ENCODE assay signal across 8 mouse cellular contexts in the genomic region with DNA sequence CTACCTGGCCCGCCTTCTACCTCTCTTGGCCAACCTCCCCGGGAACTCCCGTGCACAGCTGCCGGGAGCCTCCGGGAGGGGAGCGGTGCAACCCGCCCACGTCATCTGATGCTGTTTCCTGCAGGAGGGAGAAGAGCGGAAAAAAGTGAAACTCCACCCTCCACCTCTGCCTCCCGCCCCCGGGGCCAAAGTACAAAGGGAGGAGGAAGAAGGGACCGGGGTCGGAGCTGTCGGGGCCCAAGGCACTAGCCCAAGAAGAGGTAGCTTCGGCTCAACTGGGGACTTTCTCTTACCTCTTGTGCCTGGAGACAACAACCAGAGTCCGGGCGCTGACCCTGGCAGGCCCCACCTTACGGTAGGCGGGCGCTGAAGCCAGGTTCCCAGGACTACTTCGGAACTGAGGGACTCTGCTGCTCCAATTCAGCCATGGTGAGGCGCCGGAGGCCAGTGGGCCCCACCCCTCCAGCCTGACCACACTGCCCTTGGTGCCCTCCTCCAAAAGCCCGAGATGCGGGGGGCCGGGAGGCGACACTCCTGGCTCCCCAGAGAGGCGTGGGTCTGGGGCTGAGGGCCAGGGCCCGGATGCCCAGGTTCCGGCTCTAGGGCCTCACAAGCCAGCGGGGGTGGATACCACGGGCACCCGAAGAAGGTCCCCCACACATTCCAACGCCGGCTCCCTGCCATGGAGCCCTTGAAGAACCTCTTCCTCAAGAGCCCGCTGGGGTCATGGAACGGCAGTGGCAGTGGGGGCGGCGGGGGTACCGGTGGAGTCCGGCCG. TPM values are rescaled to one million over a fixed set of nuclear protein-coding genes. Genes with fewer than 3 reads are reported as not detected.
DNase-seq lines count a peak whose midpoint lies in the region; ATAC-seq lines count a peak whose summit lies in the region.

No protein-coding gene starts in this region.

- H3K4me1 ChIP-seq in hindbrain, embryonic 14.5 days (replicated peaks; ENCODE audit: control insufficient read depth, insufficient read depth, low read length): peaks cover 32% of the 10 kb centered on the region

- no peaks in the 10 kb centered on the region for H3K9me3 ChIP-seq in hindbrain, embryonic 14.5 days (ENCODE audit: control insufficient read depth, low read length)

- ATAC-seq in hindbrain, embryonic 14.5 days (ENCODE audit: low FRiP score): no peak

- 12% methylated on average over 42 of the region's 42 CpGs for WGBS in hindbrain, embryonic 14.5 days

- H3K4me2 ChIP-seq in hindbrain, embryonic 14.5 days (replicated peaks): peak overlapping the region; percentile 99

- peaks cover 37% of the 10 kb centered on the region for H3K36me3 ChIP-seq in hindbrain, embryonic 14.5 days (replicated peaks; ENCODE audit: control insufficient read depth, insufficient read depth)

- peak; percentile 86 for DNase-seq in T-cell, adult 2 months (ENCODE audit: low spot score)
- peak; percentile 58 to 69 for DNase-seq in cerebellum, postnatal 36 days
- DNase-seq in frontal cortex, postnatal 36 days (ENCODE audit: low spot score in 2 of 2): peak; percentile 70 to 74
- peak; percentile 56 for DNase-seq in hindbrain, embryonic 14.5 days (ENCODE audit: low spot score)
- DNase-seq in layer of hippocampus, postnatal 25 days (ENCODE audit: extremely low spot score in 1 of 2, low spot score in 1 of 2): peak; percentile 42 to 53
- DNase-seq in lung, postnatal 25 days (ENCODE audit: low spot score): peak; percentile 95
- DNase-seq in retina, adult 2 months (ENCODE audit: low read depth, low spot score): peak; percentile 30
- peak; percentile 91 for DNase-seq in thymus, postnatal 25 days

- H3K4me3 ChIP-seq in hindbrain, embryonic 14.5 days (replicated peaks; ENCODE audit: low read length): peak overlapping the region; percentile 97

- no peaks in the 10 kb centered on the region for H3K27me3 ChIP-seq in hindbrain, embryonic 14.5 days (ENCODE audit: control insufficient read depth, insufficient read depth, low read length)

- peak overlapping the region; percentile 71 for H3K27ac ChIP-seq in hindbrain, embryonic 14.5 days

- peak overlapping the region; percentile 78 for H3K9ac ChIP-seq in hindbrain, embryonic 14.5 days

RNA-seq across cellular contexts. Expression of a gene that starts 1.0 kb away (rescaled TPM):
- polyA plus RNA-seq in hindbrain, embryonic 14.5 days (2014; fragmentation: Nextera tagmentation; extraction: Ambion mirVana): 28.3 and 32.1 TPM in 2 replicates
- total RNA-seq in layer of hippocampus, postnatal 25 days (2021): 10 to 100 TPM; 59.8 to 73.9 TPM

RNA-seq across cellular contexts. Expression of a gene that starts 1.2 kb away (rescaled TPM):
- 11.4 and 11.5 TPM in 2 replicates for polyA plus RNA-seq in hindbrain, embryonic 14.5 days (2014; fragmentation: Nextera tagmentation; extraction: Ambion mirVana)
- total RNA-seq in layer of hippocampus, postnatal 25 days (2021): 10 to 100 TPM; 17.4 to 21.1 TPM

RNA-seq across cellular contexts. Expression of a gene that starts 14.4 kb away (rescaled TPM):
- polyA plus RNA-seq in hindbrain, embryonic 14.5 days (2014; fragmentation: Nextera tagmentation; extraction: Ambion mirVana): 0.36 TPM in 1 of 2 replicates, not detected in the other
- total RNA-seq in layer of hippocampus, postnatal 25 days (2021): not detected

RNA-seq across cellular contexts. Expression of a gene that starts 26.2 kb away (rescaled TPM):
- 12.7 and 16.2 TPM in 2 replicates for polyA plus RNA-seq in hindbrain, embryonic 14.5 days (2014; fragmentation: Nextera tagmentation; extraction: Ambion mirVana)
- 10 to 100 TPM; 15.3 to 16.1 TPM for total RNA-seq in layer of hippocampus, postnatal 25 days (2021)

RNA-seq across cellular contexts. Expression of a gene that starts 36.4 kb away (rescaled TPM):
- 9.2 and 12.5 TPM in 2 replicates for polyA plus RNA-seq in hindbrain, embryonic 14.5 days (2014; fragmentation: Nextera tagmentation; extraction: Ambion mirVana)
- 10 to 100 TPM; 14.6 to 17.2 TPM for total RNA-seq in layer of hippocampus, postnatal 25 days (2021)

Comparison
In these comparisons a context has a peak if more than half of its experiments do, and no peak if none do; other contexts are left out.
1. DNase-seq: peak in every context shown above with its lines; median percentile 95 in lung, postnatal 25 days; 91 in thymus, postnatal 25 days; 86 in T-cell, adult 2 months; 72 in frontal cortex, postnatal 36 days; 64 in cerebellum, postnatal 36 days; 56 in hindbrain, embryonic 14.5 days; 48 in layer of hippocampus, postnatal 25 days; 30 in retina, adult 2 months.